Mouse (Mus musculus) neural tube, embryonic 10.5 days (tissue): ENCODE data around the gene Cenps.
"Not testable (repeated sequence)": the region's sequence is repeated elsewhere in the genome, so short reads cannot be mapped to it uniquely, and the experiment has no call there.

ENCODE experiments used
- DNase-seq: peaks from one replicate; pipeline ENCODE4 v3.0.0-alpha.2; 2017; ENCODE audit warnings: low spot score; ENCODE audit errors: extremely low spot score

Cenps gene

DNA sequence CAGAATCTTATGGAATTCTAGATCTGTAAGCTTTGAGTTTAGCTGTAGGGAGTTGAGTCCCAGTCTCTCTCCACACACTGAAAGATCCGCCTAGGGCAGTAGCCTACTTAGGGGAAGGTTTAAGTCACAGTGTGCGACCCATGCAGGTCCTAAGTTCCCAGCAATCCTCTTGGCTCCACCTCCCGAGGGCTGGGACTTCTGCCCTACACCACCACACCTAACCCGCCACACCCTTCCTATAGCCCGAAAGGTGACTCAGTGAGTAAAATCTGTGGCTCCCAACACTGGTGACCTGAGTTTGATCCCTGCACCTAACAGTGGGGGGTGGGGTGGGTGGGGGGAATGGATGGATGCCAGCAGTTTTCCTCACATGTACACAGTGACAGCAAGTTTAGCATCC, 14.0 kb downstream of the Cenps start:
- DNase-seq = no peak

DNA sequence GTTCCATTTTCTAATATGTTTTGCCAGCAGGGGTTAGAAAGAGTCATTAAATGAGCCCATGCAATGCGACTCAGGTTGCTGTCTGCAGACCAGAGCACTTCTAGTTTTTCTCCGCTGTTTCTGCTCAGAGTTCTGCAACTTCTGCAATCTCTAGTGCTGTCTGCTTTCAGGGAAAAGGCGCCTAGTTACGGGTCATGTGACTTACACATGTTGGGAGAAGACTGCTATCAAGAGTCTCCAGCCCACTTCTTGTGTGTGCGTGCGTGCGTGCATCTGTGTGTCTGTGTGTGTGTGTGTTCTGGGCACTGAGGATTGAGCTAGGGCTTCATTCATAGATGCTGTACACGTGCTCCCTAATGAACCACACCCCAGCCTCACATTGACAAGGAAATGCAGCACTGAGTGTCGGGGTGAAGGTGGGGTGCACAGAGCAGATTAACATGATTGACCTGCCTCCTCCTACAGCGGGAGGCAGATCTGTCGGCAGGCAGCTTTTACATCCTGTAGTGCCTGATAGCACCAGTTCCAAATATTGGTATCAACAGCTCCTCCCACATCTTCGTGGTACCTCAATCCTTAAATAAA, 17.4 kb downstream of the Cenps start:
- not testable (repeated sequence) for DNase-seq

DNA sequence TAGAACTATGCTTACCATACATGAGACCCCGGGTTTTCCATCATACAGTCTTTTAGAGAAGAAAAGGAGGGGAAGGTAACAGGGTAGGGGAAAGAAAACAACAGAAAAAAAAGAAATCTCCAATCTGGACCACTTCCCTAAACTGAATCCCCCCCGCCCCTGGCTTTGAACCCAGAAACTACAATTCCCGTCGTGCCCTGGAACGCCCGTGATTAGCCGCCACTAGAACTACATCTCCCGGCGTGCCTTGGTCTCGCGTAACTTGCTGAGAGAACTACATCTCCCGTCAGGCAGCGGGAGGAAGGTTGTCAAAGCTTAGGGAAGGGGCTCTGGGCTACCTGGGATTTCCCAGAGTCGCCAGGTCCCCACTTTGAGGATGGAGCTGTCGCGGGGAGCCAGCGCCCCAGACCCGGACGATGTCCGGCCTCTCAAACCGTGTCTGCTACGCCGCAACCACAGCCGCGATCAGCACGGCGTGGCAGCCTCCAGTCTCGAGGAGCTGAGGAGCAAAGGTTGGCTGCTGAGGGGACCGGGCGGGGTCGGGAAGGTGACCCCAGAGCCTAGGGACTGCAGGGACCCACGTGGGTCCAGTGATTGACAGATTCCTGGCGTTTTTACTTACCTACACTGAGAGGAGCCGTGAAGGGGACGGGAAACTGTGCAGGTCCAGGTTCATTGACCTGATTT, 33.4 kb downstream of the Cenps start, which contains the start of gene Dffa:
Gene Dffa (plus strand): TSS at position 272 of the 687 bp plus-strand sequence.
- DNase-seq = peak; percentile 85

DNA sequence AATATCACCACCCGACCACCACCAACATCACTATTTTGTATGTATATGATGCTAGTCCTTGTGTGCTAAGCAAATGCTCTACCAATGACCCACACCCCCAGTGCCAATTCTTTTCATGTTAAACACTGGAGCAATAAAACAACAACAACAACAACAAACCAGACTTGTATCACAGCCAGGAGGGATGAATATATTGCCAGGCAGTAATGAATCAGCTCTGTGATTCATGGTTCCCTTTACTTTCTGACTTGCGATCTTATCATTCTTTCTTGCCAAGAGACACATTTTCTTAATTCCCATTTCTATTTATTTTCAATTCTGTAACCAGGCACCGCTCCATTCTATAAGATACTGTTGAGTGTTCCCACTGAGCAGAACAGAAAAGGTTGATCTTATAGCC, 36.0 kb downstream of the Cenps start:
- no peak for DNase-seq

DNA sequence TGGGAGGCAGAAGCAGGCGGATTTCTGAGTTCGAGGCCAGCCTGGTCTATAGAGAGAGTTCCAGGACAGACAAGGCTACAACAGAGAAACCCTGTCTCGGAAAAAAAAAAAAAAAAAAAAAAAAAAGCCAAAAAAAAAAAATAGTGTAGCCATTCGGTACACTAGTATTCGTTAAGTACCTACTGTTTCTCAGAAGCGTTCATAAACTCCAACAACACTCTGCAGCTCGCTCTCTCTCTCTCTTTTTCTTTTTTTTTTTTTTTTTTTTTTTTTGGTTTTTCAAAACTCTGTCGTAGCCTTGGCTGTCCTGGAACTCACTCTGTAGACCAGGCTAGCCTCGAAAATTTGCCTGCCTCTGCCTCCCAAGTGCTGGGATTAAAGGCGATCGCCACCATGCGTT, 37.0 kb downstream of the Cenps start:
- not testable (repeated sequence) for DNase-seq

DNA sequence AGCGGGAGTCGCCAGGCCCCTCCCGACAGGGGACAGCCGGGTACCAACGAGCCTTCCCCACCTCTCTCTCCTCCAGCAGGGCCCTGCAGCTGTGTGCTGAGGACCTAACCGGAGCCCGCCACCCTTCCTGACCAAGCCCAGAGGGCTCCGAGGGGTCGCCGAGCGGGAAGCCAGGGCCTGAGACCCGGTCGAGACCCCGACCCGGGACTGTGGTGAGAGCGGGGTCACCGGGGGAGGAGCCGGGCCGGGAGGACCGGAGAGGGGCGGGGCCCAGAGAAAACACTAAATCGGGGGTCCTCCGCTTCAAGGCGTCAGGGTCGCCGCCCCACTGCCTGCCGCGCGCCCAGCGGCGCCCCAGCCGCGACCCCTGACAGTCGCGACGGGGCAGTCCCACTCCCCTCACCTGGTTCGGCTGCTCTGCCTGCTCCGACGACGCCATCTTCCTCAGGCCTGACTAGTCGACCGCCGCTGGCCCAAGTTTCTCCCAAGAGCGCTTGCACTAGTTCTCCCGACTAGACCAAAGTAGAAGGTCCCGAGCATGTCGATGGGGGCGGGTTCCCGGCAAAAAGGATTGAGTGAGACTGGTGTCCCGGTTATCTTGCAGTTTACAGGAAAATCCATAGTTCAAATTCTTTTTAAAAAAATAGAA, 37.9 kb downstream of the Cenps start, which contains the start of gene Pex14:
Gene Pex14 (minus strand): TSS at position 508 of the 649 bp plus-strand sequence.
- peak; percentile 93 for DNase-seq

DNA sequence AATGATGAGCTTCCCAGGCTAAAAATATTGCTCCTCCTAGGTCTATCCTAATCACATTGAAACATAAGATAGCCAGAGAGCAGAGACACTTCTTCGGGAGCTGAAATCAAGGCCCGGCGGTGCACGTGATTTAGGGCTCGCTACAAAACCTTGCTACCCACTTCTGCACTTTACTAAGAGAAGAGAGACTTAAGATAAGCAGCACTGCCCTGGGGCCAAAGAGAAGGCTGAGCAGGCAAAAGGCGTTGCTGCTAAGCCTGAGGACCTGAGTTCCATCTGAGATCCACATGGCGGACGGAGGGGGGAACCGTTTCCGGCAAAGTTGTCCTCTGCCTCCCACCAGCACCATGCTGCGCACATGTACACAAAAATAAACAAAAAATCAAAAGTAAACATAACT, 38.9 kb downstream of the Cenps start:
- peak; percentile 17 for DNase-seq

DNA sequence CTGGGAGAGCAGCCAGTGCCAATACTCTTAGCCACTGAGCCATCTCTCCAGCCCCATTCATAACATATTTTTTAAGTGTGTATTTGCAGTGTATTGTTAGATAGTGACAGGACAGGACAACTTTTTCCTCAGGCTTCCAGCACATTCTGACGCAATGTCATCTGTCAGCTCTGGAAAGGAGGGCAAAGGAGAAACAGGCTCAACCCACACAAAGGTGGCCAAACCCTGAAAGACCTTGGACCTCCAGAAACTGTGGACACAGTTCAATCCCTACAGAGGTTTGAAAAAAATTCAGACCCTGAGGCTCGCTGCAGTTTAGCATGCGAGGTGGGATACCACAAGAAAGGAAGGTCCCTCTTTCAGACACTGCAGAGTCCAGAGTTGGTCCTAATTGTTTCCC, 39.5 kb downstream of the Cenps start:
- DNase-seq = no peak

DNA sequence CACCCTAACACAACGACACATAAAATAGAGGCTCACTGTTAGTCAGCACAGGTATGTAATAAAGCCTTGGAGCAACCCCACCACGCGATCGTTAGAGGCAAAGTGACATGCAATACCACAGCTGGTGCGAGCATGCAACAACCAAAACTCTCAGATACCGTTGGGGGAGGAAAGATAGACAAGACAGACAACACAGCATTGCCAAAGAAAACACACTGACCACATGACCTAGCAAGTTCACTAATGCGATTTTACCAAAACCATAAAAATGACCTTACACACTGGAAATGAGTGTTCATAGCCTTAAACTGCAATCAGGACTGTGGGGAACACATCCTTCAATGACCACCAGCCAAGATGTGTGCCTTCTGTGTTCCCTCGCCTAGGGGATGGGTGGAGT, 46.1 kb downstream of the Cenps start:
- DNase-seq = no peak

DNA sequence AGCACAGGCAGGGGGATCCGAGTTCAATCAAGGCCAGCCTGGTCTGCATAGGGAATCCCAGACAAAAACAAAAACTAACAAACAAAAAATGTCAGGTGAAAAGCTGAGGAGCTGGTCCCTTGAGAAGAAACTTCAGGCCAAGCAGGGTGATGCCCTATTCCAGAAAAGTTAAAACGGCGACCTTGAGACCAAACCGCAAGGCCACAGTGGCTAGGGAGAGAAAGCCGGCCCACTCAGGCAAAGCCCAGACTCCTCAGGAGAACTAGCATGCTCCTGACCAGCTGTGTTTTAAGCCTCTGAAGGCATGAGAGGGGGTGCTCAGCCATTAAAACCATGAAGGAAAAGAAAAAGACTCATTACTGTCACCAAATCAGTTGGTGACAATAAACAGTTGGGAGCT, 52.0 kb downstream of the Cenps start:
- no peak for DNase-seq

DNA sequence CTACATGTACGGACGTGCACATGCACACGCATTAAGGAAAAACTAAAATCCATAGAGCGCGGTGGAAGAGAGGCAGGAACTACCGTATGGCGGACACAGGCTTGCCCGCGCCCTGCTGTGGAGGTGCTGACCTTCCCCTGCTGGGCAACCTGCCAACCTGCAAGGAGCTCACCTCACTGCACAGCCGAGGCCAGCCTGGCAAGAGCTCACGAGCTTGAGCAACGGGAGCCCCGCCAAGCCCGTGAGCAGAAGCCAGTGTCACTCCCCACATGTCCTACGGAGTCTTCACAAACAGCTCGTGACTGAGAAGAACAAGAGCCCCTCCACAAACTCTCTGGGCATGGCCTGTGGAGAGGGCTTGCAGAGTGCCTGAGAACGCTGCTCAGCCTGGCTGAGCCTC, 55.9 kb downstream of the Cenps start:
- DNase-seq = no peak

DNA sequence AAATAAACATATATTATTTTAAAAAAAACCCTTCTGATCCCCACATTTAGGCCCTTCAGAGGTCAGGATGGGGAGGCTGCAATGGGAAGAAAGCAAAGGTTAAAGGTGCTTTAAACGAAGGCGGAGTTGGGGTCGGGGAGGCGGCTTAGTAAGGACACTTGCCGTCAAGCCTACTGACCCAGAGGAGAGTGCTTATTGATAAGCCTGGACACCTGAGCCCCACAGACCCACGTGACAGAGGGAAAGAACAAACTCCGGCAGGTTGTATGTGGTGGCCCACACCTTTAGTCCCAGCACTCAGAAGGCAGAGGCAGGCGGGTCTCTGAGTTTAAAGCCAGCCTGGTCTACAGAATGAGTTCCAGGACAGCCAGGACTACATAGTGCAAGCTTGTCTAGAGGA, 57.3 kb downstream of the Cenps start:
- DNase-seq = no peak

DNA sequence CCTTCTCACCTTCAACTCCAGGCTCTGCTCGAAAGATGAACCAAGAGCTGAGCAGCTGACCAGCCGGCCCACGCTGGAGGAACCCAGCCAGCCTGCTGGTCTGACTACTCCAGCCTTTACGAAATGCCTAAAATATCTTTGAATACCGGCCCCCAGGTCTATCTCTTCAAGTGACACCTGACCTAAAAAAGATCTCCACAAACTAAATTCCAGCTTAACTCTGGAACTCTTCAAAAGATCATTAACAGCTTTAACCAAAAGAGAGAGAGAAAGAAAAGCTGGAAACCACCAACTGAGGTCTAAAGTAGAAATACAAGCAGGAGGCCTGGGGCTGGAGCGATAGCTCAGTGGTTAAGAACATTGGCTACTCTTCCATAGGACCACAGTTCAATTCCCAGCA, 57.8 kb downstream of the Cenps start:
- no peak for DNase-seq

DNA sequence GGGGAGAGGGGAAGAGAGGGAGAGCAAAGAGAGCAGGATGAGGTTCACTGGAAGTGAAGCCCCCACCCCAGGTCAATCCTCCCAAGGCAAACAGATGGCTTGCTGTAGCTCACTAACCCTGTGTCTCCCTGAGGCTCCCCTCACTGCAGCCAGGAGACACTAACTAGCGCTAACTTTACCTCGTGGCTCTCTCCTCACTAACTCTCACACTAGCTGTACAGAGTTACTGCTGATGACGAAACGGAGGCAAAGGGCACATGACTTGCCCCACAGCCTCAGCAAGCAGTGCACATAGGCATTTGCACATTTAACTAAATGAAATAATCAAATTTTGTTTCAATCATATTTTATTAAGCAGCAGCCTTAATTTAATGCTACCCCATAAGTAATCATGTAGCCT, 59.2 kb downstream of the Cenps start:
- no peak for DNase-seq
